Mouse (Mus musculus): ENCODE measurements around the gene Gm2a. TPM values are rescaled to one million over a fixed set of nuclear protein-coding genes. Genes with fewer than 3 reads are reported as not detected.

The Gm2a gene
- total RNA-seq (2017): 71.7 and 72.2 TPM in 2 replicates

- peak; percentile 91 for ATAC-seq (replicated peaks; ENCODE audit: low read depth, poor library complexity, severe bottlenecking)
Observed at GRCm38 (mm10) chr11:55097463-55098188, at the start of gene Gm2a. Gm2a (plus strand) TSS chr11:55098115.

DNA sequence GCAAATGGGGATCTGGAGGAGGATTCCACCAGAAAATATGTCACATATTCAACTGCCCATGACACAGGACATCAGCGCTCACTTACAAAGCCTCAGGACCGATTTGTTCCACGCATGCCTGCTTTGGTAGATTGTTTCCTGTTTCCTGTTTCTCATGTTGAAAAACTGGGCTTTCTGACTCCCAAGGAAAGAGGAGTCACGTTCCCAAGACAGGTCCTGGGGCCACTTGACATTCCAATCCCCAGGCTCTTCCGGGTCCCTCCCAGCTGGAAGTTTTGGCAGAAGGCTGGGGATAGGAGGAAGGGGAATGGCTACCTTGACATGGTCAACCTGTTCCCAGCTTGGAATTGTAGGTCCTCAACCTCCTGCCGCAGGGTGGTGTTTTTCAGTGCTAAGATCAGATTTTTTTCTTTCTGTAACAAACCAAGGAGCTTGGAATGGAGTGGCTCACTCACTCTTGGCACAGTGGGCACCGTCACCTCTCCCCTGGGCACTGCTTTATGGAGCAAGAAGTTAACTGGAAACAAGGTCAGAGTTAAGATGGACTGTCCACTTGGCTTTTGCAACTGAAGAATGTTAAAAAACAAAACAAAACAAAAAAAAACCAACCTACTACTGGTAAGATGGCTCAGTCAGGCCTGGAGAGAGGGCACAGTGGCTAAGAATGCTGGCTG, 46.9 kb upstream of the Gm2a start:
- ATAC-seq (replicated peaks; ENCODE audit: low read depth, poor library complexity, severe bottlenecking): no peak

- no peak for ATAC-seq (replicated peaks; ENCODE audit: low read depth, poor library complexity, severe bottlenecking)
Observed at GRCm38 (mm10) chr11:55057511-55057910, 40.4 kb upstream of the Gm2a start.

- no peak for ATAC-seq (replicated peaks; ENCODE audit: low read depth, poor library complexity, severe bottlenecking)
Observed at GRCm38 (mm10) chr11:55060802-55061201, 37.1 kb upstream of the Gm2a start.

DNA sequence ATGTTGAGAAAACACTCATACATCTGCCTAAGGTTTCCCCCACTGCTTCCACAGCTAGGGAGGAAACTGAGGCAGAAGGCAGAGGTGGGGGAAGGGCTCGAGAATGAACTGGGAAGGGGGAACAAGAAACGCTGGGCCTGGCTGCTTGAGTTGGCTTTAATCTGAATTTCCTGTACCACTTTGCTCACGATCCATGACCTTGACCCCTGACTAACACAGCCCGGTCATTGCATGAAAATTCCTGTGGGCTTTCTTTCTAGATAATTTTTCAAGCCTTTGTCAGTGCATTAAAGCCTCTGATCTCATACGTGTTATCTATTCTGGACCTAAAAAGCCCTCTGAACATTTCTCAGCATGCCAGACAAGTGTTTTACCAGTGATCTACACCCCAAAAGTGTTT, 35.1 kb upstream of the Gm2a start:
- no peak for ATAC-seq (replicated peaks; ENCODE audit: low read depth, poor library complexity, severe bottlenecking)

- ATAC-seq (replicated peaks; ENCODE audit: low read depth, poor library complexity, severe bottlenecking): no peak
Observed at GRCm38 (mm10) chr11:55066921-55067320, 31.0 kb upstream of the Gm2a start.

DNA sequence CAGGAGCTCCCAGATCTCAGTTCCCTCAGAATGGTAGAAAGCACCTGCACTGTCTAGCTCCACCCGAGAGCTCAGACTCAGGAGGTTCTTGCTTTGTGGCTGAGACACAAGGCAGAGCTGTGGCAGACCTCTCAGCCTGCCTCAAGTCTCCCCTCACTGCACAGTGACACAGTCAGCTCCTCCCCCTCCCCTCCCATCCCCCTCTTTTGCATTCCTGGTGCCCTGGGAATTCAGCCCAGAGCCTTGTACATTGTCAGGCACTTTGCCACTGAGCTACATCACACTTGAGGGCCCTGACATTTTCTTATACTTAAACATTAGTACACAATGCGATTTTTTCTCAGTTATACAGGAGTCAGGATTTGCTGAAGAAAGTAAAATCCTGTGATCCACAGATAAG, 28.9 kb upstream of the Gm2a start:
- no peak for ATAC-seq (replicated peaks; ENCODE audit: low read depth, poor library complexity, severe bottlenecking)

DNA sequence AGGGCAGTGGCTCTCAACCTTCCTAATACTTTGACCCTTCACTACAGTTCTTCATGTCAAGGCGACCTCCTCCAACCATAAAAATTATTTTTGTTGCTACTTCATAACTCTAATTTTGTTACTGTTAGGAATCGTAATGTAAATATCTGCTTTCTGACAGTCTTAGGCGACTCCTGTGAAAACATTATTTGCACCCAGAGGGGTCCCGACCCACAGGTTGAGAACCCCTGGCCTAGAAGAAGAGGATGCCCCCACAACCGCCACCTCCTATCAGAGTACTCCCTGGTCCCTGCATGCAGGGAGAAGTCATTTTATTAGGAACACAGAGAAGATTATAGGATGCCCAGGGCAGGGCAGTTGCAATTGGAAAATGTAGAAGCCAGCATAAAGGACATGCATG, 26.6 kb upstream of the Gm2a start:
- no peak for ATAC-seq (replicated peaks; ENCODE audit: low read depth, poor library complexity, severe bottlenecking)

- ATAC-seq (replicated peaks; ENCODE audit: low read depth, poor library complexity, severe bottlenecking): no peak
Observed at GRCm38 (mm10) chr11:55072467-55072866, 25.4 kb upstream of the Gm2a start.

GRCm38 (mm10) chr11:55073191-55073590, 24.7 kb upstream of the Gm2a start:
- no peak for ATAC-seq (replicated peaks; ENCODE audit: low read depth, poor library complexity, severe bottlenecking)

- ATAC-seq (replicated peaks; ENCODE audit: low read depth, poor library complexity, severe bottlenecking): no peak
Observed at GRCm38 (mm10) chr11:55075602-55076001, 22.3 kb upstream of the Gm2a start.

GRCm38 (mm10) chr11:55076234-55076633, 21.7 kb upstream of the Gm2a start:
- ATAC-seq (replicated peaks; ENCODE audit: low read depth, poor library complexity, severe bottlenecking): 0 out of 2 replicates have a peak, but pooled peaks have one; percentile 15

GRCm38 (mm10) chr11:55077331-55078231, 20.3 kb upstream of the Gm2a start, which contains the start of gene Ccdc69:
Ccdc69 (minus strand) TSS chr11:55078131.
- peak; percentile 90 for ATAC-seq (replicated peaks; ENCODE audit: low read depth, poor library complexity, severe bottlenecking)

DNA sequence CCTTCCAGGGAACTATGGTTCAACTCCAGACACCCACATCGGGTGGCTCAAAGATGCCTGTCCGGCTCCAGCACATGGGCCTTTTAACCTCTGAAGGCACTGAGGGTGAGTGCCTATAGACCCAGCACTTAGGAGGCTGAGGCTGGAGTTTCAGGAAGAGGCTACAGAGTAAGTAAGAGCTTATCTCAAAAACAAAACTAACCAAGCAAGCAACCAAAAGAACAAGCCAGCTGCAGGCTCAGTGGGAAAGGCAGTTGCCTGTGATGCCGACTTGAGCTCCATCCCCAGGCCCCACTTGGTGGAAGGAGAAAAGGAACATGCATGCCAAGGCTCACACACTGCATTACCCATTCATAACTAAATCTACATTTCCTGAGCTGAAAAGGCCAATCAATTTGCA, 19.4 kb upstream of the Gm2a start:
- no peak; the same call in 1 of the 2 replicates for ATAC-seq (replicated peaks; ENCODE audit: low read depth, poor library complexity, severe bottlenecking)

GRCm38 (mm10) chr11:55079180-55079579, 18.7 kb upstream of the Gm2a start:
- no peak for ATAC-seq (replicated peaks; ENCODE audit: low read depth, poor library complexity, severe bottlenecking)

- no peak for ATAC-seq (replicated peaks; ENCODE audit: low read depth, poor library complexity, severe bottlenecking)
Observed at GRCm38 (mm10) chr11:55081206-55081605, 16.7 kb upstream of the Gm2a start.

GRCm38 (mm10) chr11:55084629-55085028, 13.3 kb upstream of the Gm2a start:
- ATAC-seq (replicated peaks; ENCODE audit: low read depth, poor library complexity, severe bottlenecking): no peak

DNA sequence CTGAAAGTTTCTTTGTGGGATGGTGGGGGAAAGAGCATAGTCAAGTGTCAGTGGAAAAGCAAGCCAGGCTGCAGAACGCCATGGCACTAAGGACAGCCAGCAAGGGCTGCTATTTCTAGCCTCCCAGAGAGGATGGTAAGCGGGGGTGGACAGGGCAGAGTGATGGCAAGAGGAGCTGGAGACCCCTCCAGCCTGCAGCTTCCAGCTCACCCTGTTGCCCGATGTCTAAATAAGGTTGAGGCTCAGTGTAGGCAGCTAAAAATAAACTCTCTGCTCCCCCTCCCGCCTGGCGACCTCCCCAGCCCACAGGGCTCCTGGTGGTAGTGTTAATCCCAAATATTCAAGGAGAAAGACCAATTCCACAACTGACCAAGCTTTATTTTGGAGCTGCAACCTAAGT, 12.5 kb upstream of the Gm2a start:
- ATAC-seq (replicated peaks; ENCODE audit: low read depth, poor library complexity, severe bottlenecking): no peak

GRCm38 (mm10) chr11:55087006-55087405, 10.9 kb upstream of the Gm2a start:
- peak; percentile 89 for ATAC-seq (replicated peaks; ENCODE audit: low read depth, poor library complexity, severe bottlenecking)

DNA sequence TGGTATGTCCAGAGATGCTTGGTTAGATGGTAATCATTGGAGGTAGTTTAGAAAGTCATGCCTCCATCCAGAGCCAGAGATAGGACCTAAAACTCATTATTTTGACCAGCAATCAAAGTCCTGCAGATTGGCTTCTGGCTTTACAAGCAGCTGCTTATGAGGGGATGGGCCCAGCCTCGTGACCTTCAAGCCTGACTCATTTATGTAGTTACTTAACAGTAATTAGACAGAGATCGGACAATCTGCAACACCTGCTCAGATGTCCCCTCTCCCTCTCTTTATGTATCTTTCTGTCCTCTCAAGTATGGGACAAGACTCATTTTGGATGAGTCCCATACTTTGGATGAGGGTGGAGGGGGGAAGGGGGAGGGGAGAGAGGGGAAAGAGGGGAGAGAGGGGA, 8.0 kb upstream of the Gm2a start:
- ATAC-seq (replicated peaks; ENCODE audit: low read depth, poor library complexity, severe bottlenecking): no peak

DNA sequence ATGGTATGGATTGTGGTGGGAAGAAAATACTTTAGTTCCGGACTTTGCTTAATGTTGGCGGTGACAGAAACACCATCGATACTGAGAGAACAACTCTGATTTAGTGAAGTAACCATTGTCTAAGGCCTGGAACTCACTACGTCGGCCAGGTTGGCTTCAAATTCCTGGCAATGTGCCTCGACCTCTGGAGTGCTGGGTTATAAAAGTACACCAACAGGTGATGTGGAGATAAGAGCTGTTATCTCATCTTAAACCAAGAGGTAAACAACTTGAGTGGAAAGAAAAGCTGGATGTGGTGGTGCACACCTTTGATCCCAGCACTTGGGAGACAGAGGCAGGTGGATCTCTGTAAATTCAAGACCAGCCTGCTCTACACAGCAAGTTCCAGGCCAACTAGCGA, 4.8 kb upstream of the Gm2a start:
- no peak for ATAC-seq (replicated peaks; ENCODE audit: low read depth, poor library complexity, severe bottlenecking)
